Mouse (Mus musculus) liver, embryonic 11.5 days (tissue): ENCODE measurements at regions not wholly inside any gene's neighbourhood (a gene's known extent, or its start where the extent isn't known, plus 50 kb on each side); places are given as distances from the start of the nearest gene placed in this dataset.

Experiments used
- ATAC-seq: fragments of 200-750 bp; cut with Nextera tagmentation; replicated peaks from 2 replicates; pipeline ENCODE4 v1.8.0; 2017; ENCODE audit warnings: moderate number of reproducible peaks, mild to moderate bottlenecking, moderate TSS enrichment, moderate library complexity; ENCODE audit not compliant: low FRiP score
- DNase-seq: peaks from one replicate; pipeline ENCODE4 v3.0.0-alpha.2; 2017; ENCODE audit warnings: low spot score
- H3K27ac ChIP-seq: fragments of 300-500 bp; sonication (generic); 2 replicates; pipeline ENCODE4 v1.5.1; 2014; ENCODE audit warnings: mild to moderate bottlenecking, low read depth, low read length, control low read depth
- H3K27me3 ChIP-seq: fragments of 300-500 bp; sonication (generic); replicated peaks from 2 replicates; pipeline ENCODE4 v1.6.1; 2014; ENCODE audit warnings: low read length, mixed read lengths; ENCODE audit not compliant: control insufficient read depth, insufficient read depth
- H3K36me3 ChIP-seq: fragments of 300-500 bp; sonication (generic); 2 replicates; pipeline ENCODE4 v1.6.1; 2014; ENCODE audit warnings: mild to moderate bottlenecking, low read length, moderate library complexity, mixed read lengths; ENCODE audit not compliant: control insufficient read depth, insufficient read depth
- H3K4me1 ChIP-seq: fragments of 300-500 bp; sonication (generic); replicated peaks from 2 replicates; pipeline ENCODE4 v1.6.1; 2014; ENCODE audit warnings: low read length, mixed read lengths; ENCODE audit not compliant: control insufficient read depth, insufficient read depth
- H3K4me2 ChIP-seq: fragments of 300-500 bp; sonication (generic); 2 replicates; pipeline ENCODE4 v1.6.1; 2014; ENCODE audit warnings: mild to moderate bottlenecking, control low read depth, moderate library complexity
- H3K4me3 ChIP-seq: fragments of 300-500 bp; sonication (generic); 2 replicates; pipeline ENCODE4 v1.5.1; 2014; ENCODE audit warnings: low read depth, low read length, control low read depth
- H3K9ac ChIP-seq: fragments of 300-500 bp; sonication (generic); 2 replicates; pipeline ENCODE4 v1.6.1; 2014; ENCODE audit warnings: low read depth, low read length, control low read depth
- H3K9me3 ChIP-seq: fragments of 300-500 bp; sonication (generic); 2 replicates; pipeline ENCODE4 v1.6.1; 2016; ENCODE audit warnings: low read length, inconsistent platforms, mixed read lengths; ENCODE audit not compliant: control insufficient read depth
- WGBS: fragments of 180-500 bp; shearing (Covaris S2); extraction: QIAGEN DNeasy Blood & Tissue Kit; methylation state at CpG from one replicate; pipeline ENCODE4 v1.1.7; 2014; 5-methylcytosine and 5-hydroxymethylcytosine counted together

DNA sequence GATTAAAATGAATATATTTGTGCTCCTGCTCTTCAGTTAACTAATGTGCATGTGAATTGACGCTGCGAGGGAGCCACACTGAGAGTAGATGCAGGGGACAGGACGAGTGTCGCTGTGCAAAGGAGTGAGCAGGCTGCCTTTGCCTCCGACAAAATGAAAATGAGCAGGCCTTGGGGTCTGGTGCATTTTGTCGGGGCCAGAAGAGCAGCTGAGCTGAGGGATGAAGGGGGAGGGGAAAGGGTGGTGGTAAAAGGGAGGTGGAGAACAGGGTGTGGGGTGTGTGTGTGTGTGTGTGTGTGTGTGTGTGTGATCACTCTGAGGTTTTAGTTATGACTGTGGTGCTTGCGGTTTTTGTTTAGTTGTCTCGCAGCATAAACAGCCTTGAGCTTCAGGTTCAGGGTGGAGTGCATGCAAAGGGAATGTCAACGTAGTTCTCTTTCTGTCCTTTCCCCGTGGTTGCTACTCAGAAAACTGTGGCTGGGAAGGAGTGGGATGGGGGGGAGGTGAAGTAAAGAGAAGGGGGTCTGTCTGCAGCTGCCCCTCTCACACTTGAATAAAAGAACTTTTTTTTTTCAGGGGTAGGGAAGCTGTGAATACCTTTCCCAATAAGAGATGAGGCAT, 163.0 kb upstream of the Tmem161b start:
- no peak overlapping the region for H3K4me2 ChIP-seq

DNA sequence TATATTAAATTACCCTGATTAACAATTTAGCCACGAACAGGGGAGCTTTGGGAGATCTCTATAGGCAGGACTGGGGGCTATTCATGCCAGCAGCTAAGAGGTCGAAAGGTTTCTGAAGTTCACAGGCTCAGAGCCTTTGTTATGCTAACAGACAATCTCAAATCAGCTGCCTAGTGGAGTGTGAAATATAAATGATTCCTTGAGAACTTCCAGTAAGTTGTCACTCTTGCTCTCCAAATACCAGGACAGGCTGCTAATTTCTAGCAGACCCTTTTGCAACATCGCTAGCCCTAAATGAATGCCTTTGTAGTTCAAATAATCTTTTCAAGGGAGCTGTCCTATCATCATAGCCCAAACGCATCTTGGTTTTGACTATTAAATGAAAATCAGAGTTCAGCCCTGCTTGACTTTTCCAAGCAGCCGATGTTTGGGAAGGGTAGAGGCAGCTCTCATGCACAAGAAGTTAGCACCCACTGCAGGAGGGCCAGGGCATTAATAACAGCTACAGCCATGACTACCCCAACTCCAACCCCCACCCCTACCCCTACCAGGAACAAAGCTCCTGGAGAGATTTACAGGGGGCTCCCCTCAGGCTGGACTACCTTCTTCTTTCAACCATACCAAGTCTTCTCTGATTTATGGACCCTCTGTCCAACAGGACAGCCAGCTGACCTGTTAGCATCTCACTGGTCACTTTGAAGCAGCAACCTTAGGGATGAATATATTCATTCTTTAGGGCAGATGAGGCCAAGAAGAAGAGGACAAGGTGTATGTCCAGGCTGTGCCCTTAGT, 162.2 kb upstream of the Tmem161b start:
- no peak overlapping the region for H3K4me2 ChIP-seq
- no peaks in the 10 kb centered on the region for H3K9me3 ChIP-seq
- no peaks in the 10 kb centered on the region for H3K4me1 ChIP-seq
- peaks cover 8% of the 10 kb centered on the region; the same call in 1 of the 2 replicates for H3K27me3 ChIP-seq
- H3K9ac ChIP-seq, result no peak overlapping the region
- H3K27ac ChIP-seq, result no peak overlapping the region
- 22% methylated on average over 5 of the region's 5 CpGs for WGBS
- no peaks in the 10 kb centered on the region for H3K36me3 ChIP-seq
- no peak for DNase-seq
- ATAC-seq, result no peak
- no peak overlapping the region for H3K4me3 ChIP-seq

More for the DNA sequence above, 163.0 kb upstream of the Tmem161b start:
- no peak for DNase-seq
- WGBS, result 22% methylated on average over 10 of the region's 10 CpGs
- Histone ChIP-seq H3K4me1 (no peaks in the 10 kb centered on the region), H3K27ac (no peak overlapping the region), H3K27me3 (peaks cover 8% of the 10 kb centered on the region; the same call in 1 of the 2 replicates), H3K9ac (no peak overlapping the region), H3K4me3 (no peak overlapping the region), H3K36me3 (no peaks in the 10 kb centered on the region), H3K9me3 (no peaks in the 10 kb centered on the region)
- no peak for ATAC-seq

DNA sequence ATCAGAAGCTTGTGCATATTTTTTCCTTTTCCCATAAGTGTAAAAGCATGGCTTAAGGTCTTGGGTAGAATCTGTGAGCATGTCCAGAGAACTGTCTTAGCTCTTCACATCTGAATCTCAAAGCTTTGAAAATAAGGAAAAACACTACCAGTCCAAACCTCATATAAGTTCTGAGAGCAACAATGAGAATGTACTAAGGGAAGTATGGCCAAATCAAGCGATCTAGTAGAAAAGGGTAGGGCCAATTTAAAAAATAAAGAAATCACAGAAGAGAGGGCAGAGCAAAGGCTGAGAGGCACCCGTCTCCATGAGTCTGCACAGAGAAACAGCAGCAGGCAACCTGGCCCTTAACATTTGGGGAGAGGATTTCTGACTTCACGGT, 161.7 kb upstream of the Tmem161b start:
- DNase-seq, result no peak
- Histone ChIP-seq H3K27ac (no peak overlapping the region), H3K27me3 (peaks cover 8% of the 10 kb centered on the region; the same call in 1 of the 2 replicates), H3K36me3 (no peaks in the 10 kb centered on the region), H3K4me1 (no peaks in the 10 kb centered on the region), H3K9me3 (no peaks in the 10 kb centered on the region), H3K9ac (no peak overlapping the region), H3K4me3 (no peak overlapping the region), H3K4me2 (no peak overlapping the region)
- no peak for ATAC-seq
- WGBS, result 67% methylated on average over 3 of the region's 3 CpGs

DNA sequence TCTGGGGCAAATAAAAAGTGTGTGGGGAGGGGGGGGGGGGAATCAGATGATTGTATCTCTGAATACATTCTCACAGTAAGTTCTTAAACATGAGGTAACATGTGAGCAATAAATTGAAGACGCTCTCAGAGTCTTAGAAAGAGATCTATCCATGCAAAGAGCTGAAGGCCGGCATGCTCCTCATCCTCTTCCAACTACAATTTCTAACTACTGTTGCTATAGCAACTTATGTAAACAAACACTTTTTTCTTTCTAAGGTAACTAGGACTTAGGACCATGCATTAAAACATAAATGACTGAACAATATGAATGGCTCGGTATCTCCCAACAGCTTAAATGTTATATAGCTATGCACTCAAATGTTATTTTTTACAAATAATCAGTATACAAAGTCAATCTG, 161.2 kb upstream of the Tmem161b start:
- WGBS, result 81% methylated on average over 3 of the region's 3 CpGs
- Histone ChIP-seq H3K4me1 (no peaks in the 10 kb centered on the region), H3K27me3 (peaks cover 8% of the 10 kb centered on the region; the same call in 1 of the 2 replicates), H3K36me3 (no peaks in the 10 kb centered on the region), H3K9me3 (no peaks in the 10 kb centered on the region), H3K4me3 (no peak overlapping the region), H3K9ac (no peak overlapping the region), H3K27ac (no peak overlapping the region), H3K4me2 (no peak overlapping the region)
- ATAC-seq (no peak), DNase-seq (no peak)

DNA sequence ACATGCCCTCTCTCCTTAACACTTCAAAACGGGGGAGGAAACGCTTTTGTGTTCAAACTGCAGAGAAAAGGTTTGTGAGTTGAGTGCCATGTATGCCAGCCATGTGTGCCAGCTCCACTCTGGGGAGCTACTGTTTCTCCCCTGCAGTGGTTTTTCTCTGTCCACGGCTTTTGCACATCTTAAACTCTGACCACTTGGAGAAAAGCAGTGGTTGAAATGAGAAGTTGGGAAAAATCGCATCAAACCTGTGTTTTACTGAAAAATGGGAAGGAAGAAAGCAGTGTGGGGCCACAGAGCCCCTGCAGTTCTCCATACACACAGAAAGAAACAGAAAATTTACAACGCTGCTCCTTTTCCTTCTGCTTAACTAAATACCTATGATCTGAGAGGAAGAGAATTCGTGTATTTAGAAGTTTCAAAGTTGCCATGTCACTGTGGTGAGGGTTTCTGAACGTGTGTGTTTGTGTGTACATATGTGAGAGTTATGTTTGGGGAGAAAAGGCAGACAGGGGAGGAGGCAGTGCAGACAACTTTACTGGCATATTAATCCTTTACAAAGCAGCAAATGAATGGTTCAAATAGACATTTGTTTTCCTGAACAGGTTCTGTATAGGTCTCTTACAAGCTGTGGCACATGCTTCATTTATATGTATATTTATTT, 160.1 kb upstream of the Tmem161b start:
- H3K4me1 ChIP-seq, result no peaks in the 10 kb centered on the region
- WGBS, result 44% methylated on average over 7 of the region's 7 CpGs
- no peaks in the 10 kb centered on the region for H3K9me3 ChIP-seq
- H3K4me3 ChIP-seq, result no peak overlapping the region
- no peaks in the 10 kb centered on the region for H3K36me3 ChIP-seq
- no peak for ATAC-seq
- no peak overlapping the region for H3K4me2 ChIP-seq
- no peak overlapping the region for H3K27ac ChIP-seq
- DNase-seq, result no peak
- peaks cover 11% of the 10 kb centered on the region; the same call in 1 of the 2 replicates for H3K27me3 ChIP-seq
- H3K9ac ChIP-seq, result no peak overlapping the region

DNA sequence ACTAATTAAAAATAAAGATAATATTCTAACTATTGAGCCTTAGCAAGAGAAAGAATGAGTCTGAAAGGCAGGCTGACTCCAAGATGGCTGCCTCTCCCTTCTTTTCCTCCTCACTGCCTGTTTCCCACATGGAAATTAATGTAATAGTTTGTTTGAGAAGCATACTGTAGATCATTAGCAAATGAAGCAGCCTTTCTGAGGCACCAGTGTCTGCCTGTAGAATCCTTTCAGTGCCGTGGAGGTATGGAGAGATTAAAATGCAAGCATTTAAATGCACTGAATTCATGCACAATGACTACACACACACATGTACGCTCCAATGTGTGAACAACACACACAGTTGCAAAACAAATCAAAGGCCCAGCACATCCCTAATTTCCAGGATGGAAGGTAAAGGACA, 159.5 kb upstream of the Tmem161b start:
- DNase-seq (no peak), ATAC-seq (no peak)
- no peak overlapping the region for H3K9ac ChIP-seq
- no peaks in the 10 kb centered on the region for H3K9me3 ChIP-seq
- H3K27me3 ChIP-seq, result peaks cover 11% of the 10 kb centered on the region; the same call in 1 of the 2 replicates
- no peaks in the 10 kb centered on the region for H3K4me1 ChIP-seq
- H3K36me3 ChIP-seq, result no peaks in the 10 kb centered on the region
- no peak overlapping the region for H3K4me3 ChIP-seq
- no peak overlapping the region for H3K4me2 ChIP-seq
- 73% methylated on average over 2 of the region's 2 CpGs for WGBS
- H3K27ac ChIP-seq, result no peak overlapping the region

DNA sequence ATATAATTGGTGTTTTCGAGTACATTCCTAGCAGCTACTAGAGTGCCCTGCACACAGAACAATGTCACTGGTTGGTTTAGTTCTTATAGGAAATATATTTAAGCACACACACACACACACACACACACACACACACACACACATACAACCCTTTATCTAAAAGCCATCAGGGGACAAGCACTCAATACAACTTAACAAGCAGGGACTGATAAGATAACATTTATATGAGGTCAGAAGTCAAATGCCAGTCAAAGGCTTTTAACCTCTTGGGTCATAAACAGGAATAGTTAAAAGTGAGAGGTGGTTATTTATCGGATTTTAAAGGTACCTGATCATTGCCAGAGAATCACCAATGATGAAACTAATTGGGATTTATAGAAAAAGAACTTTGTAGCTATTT, 158.7 kb upstream of the Tmem161b start:
- 47% methylated on average over 2 of the region's 2 CpGs for WGBS
- H3K4me3 ChIP-seq, result no peak overlapping the region
- H3K9ac ChIP-seq, result no peak overlapping the region
- no peak overlapping the region for H3K27ac ChIP-seq
- H3K36me3 ChIP-seq, result no peaks in the 10 kb centered on the region
- H3K27me3 ChIP-seq, result peaks cover 11% of the 10 kb centered on the region; the same call in 1 of the 2 replicates
- H3K9me3 ChIP-seq, result no peaks in the 10 kb centered on the region
- DNase-seq (no peak), ATAC-seq (no peak)
- H3K4me2 ChIP-seq, result no peak overlapping the region
- H3K4me1 ChIP-seq, result no peaks in the 10 kb centered on the region

DNA sequence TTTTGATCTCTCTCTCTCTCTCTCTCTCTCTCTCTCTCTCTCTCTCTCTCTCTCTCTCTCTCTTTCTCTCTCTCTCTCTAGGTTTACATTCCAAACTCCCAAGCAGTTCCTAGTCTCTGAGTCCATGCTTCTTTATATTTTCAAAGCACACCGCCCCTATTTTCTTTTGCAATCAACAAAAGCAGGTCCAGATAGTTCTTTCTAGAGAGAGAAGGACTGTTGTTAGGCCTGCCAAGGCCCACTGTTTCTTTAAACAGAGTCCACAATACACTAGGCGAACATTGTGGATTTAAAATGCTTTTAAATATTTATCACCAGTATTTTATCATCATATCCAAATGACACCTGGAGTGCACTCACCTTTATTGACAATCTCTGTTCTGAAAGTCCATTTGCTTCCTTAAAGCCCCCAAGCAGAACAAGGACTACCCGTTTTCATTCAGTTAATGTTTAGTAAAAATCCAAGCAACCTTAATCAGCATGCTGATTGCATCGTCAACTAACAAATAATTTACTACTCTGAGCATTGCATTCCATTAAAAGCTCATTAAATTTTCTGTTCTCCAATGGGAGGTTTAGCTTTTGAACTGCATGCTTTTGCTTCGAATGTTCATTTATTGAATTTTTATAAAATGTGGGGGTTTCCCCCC, 157.7 kb upstream of the Tmem161b start:
- H3K36me3 ChIP-seq, result no peaks in the 10 kb centered on the region
- no peak overlapping the region for H3K9ac ChIP-seq
- no peak overlapping the region for H3K27ac ChIP-seq
- H3K4me1 ChIP-seq, result no peaks in the 10 kb centered on the region
- H3K4me3 ChIP-seq, result no peak overlapping the region
- H3K9me3 ChIP-seq, result no peaks in the 10 kb centered on the region
- DNase-seq (no peak), ATAC-seq (no peak)
- peaks cover 11% of the 10 kb centered on the region; the same call in 1 of the 2 replicates for H3K27me3 ChIP-seq
- no peak overlapping the region for H3K4me2 ChIP-seq
- 61% methylated on average over 5 of the region's 5 CpGs for WGBS
